Mouse (Mus musculus) cerebellum, adult 2 months (tissue): ENCODE results near the gene Gm5294. TPM values are rescaled to one million over a fixed set of nuclear protein-coding genes. Genes with fewer than 3 reads are reported as not detected.

Source experiments
- DNase-seq, 2 experiments: peaks; one replicate each; pipeline ENCODE4 v3.0.0; 2021
- H3K27ac ChIP-seq: fragments of 200-500 bp; 2 replicates; pipeline ENCODE4 v1.5.1; 2012; ENCODE audit warnings: low read length, control low read depth, inconsistent platforms; ENCODE audit not compliant: insufficient read depth
- H3K27me3 ChIP-seq: fragments of 200-500 bp; 2 replicates; pipeline ENCODE4 v1.6.1; 2012; ENCODE audit warnings: inconsistent platforms, mild to moderate bottlenecking, low read length, moderate library complexity; ENCODE audit not compliant: control insufficient read depth, insufficient read depth
- H3K4me1 ChIP-seq: fragments of 200-500 bp; 2 replicates; pipeline ENCODE4 v1.6.1; 2011; ENCODE audit warnings: low read length; ENCODE audit not compliant: control insufficient read depth, insufficient read depth
- H3K4me3 ChIP-seq: fragments of 200-500 bp; replicated peaks from 2 replicates; pipeline ENCODE3; 2011; ENCODE audit warnings: mild to moderate bottlenecking, low read depth, low read length, control low read depth; ENCODE audit not compliant: insufficient read depth
- CTCF ChIP-seq: fragments of 200-500 bp; IDR thresholded peaks from 2 replicates; pipeline ENCODE4 v1.5.1; 2011; ENCODE audit warnings: low read depth, mild to moderate bottlenecking, control low read depth, low read length, moderate library complexity, borderline replicate concordance; ENCODE audit not compliant: insufficient read depth
- POLR2A ChIP-seq: fragments of 200-500 bp; IDR thresholded peaks from 2 replicates; pipeline ENCODE4 v1.6.1; 2011; ENCODE audit warnings: low read length, control low read depth, borderline replicate concordance; ENCODE audit not compliant: insufficient read depth
- WGBS: fragments of 180-500 bp; shearing (Covaris S2); methylation state at CpG from one replicate; pipeline ENCODE4 v1.1.7; 2018; 5-methylcytosine and 5-hydroxymethylcytosine counted together
- polyA plus RNA-seq: library from polyadenylated mRNA; depleted of rRNA; stranded (reverse); fragments of >200 nt; gene quantifications from 2 replicates; pipeline ENCODE4 v1.2.3, GENCODE M21; 2012

Gm5294 gene
- polyA plus RNA-seq, 1 experiment: not detected

GRCm38 (mm10) chr5:138833406-138833805 is 13.5 kb downstream of the Gm5294 start:
- DNase-seq: no peak
- TF ChIP-seq POLR2A (no peak), CTCF (no peak)
- H3K4me1 ChIP-seq: no peaks in the 10 kb centered on the region
- no peaks in the 10 kb centered on the region for H3K27me3 ChIP-seq
- H3K4me3 ChIP-seq: no peak overlapping the region
- 13% methylated on average over 6 of the region's 6 CpGs for WGBS
- no peak overlapping the region for H3K27ac ChIP-seq

- no peak for TF ChIP-seq CTCF
- no peak for TF ChIP-seq POLR2A
- Histone ChIP-seq H3K4me3 (no peak overlapping the region), H3K27ac (no peak overlapping the region), H3K27me3 (no peaks in the 10 kb centered on the region), H3K4me1 (no peaks in the 10 kb centered on the region)
- no peak for DNase-seq
- WGBS: 92% methylated on average over 3 of the region's 3 CpGs
Observed at GRCm38 (mm10) chr5:138834910-138835309, 15.0 kb downstream of the Gm5294 start.

GRCm38 (mm10) chr5:138840981-138841380 is 21.1 kb downstream of the Gm5294 start:
- TF ChIP-seq CTCF: no peak
- TF ChIP-seq POLR2A: no peak
- WGBS: 75% methylated on average over 4 of the region's 4 CpGs
- Histone ChIP-seq H3K4me3 (no peak overlapping the region), H3K27ac (no peak overlapping the region), H3K27me3 (no peaks in the 10 kb centered on the region), H3K4me1 (no peaks in the 10 kb centered on the region)
- DNase-seq: no peak

GRCm38 (mm10) chr5:138843168-138843824 is 23.4 kb downstream of the Gm5294 start:
- DNase-seq: no peak
- TF ChIP-seq POLR2A (no peak), CTCF (no peak)
- Histone ChIP-seq H3K27ac (no peak overlapping the region), H3K27me3 (no peaks in the 10 kb centered on the region), H3K4me1 (no peaks in the 10 kb centered on the region), H3K4me3 (no peak overlapping the region)
- WGBS: 70% methylated on average over 9 of the region's 9 CpGs

- DNase-seq: no peak
- Histone ChIP-seq H3K27ac (no peak overlapping the region; the same call in 1 of the 2 replicates), H3K27me3 (no peaks in the 10 kb centered on the region), H3K4me3 (no peak overlapping the region), H3K4me1 (no peaks in the 10 kb centered on the region)
- 79% methylated on average over 4 of the region's 4 CpGs for WGBS
- TF ChIP-seq CTCF (no peak), POLR2A (no peak)
Observed at GRCm38 (mm10) chr5:138846506-138846905, 26.6 kb downstream of the Gm5294 start.

- WGBS: 15% methylated on average over 7 of the region's 7 CpGs
Observed at GRCm38 (mm10) chr5:138848102-138848501, 28.2 kb downstream of the Gm5294 start.

GRCm38 (mm10) chr5:138849682-138850461 is 30.0 kb downstream of the Gm5294 start:
- H3K27me3 ChIP-seq: no peaks in the 10 kb centered on the region
- no peaks in the 10 kb centered on the region for H3K4me1 ChIP-seq
- no peak for DNase-seq
- TF ChIP-seq CTCF (no peak), POLR2A (no peak)
- no peak overlapping the region for H3K27ac ChIP-seq
- H3K4me3 ChIP-seq: no peak overlapping the region
- 69% methylated on average over 23 of the region's 23 CpGs for WGBS

More at GRCm38 (mm10) chr5:138848102-138848501, 28.2 kb downstream of the Gm5294 start:
- H3K4me1 ChIP-seq: no peaks in the 10 kb centered on the region
- TF ChIP-seq POLR2A (no peak), CTCF (peak; percentile 99)
- DNase-seq: peak; percentile 79 to 91
- H3K27me3 ChIP-seq: no peaks in the 10 kb centered on the region
- no peak overlapping the region for H3K4me3 ChIP-seq
- no peak overlapping the region for H3K27ac ChIP-seq

- Histone ChIP-seq H3K27ac (no peak overlapping the region), H3K4me3 (no peak overlapping the region), H3K27me3 (no peaks in the 10 kb centered on the region), H3K4me1 (no peaks in the 10 kb centered on the region)
- TF ChIP-seq POLR2A: no peak
- TF ChIP-seq CTCF: no peak
- DNase-seq: no peak
- WGBS: 69% methylated on average over 5 of the region's 5 CpGs
Observed at GRCm38 (mm10) chr5:138850462-138850844, 30.6 kb downstream of the Gm5294 start.
